ENCODE assay signal across 8 mouse cellular contexts in genomic region chr2:144599831-144600687, GRCm38 (mm10). TPM values are rescaled to one million over a fixed set of nuclear protein-coding genes. Genes with fewer than 3 reads are reported as not detected.
A peak's percentile ranks its signal among the peaks of the same experiment; 100 is the strongest.
DNase-seq lines count a peak whose midpoint lies in the region; ATAC-seq and TF ChIP-seq lines count a peak whose summit lies in the region.

Gene Dtd1 (plus strand): TSS chr2:144599897.

- H3K36me3 ChIP-seq in C2C12 (ENCODE audit: control insufficient read depth, insufficient read depth): peaks cover 8% of the 10 kb centered on the region
- H3K36me3 ChIP-seq in erythroblast, embryonic 14.5 days (ENCODE audit: control insufficient read depth): no peaks in the 10 kb centered on the region; the same call in 1 of the 2 replicates
- H3K36me3 ChIP-seq in heart, embryonic 11.5 days (ENCODE audit: control insufficient read depth, insufficient read depth, low read length): no peaks in the 10 kb centered on the region
- H3K36me3 ChIP-seq in kidney, postnatal 0 days (ENCODE audit: insufficient read depth, low read length): no peaks in the 10 kb centered on the region
- no peaks in the 10 kb centered on the region; the same call in 1 of the 2 replicates for H3K36me3 ChIP-seq in liver, embryonic 11.5 days (ENCODE audit: control insufficient read depth, insufficient read depth, low read length)
- H3K36me3 ChIP-seq in stomach, embryonic 14.5 days (ENCODE audit: control insufficient read depth, insufficient read depth, low read length): no peaks in the 10 kb centered on the region; the same call in 1 of the 2 replicates

- peak; percentile 82 for TF ChIP-seq CTCF in C2C12 (IDR thresholded peaks at IDR 0.05; ENCODE audit: control insufficient read depth, insufficient read depth, insufficient read length)
- peak; percentile 84 for TF ChIP-seq CTCF in brain, embryonic 14.5 days (IDR thresholded peaks at IDR 0.05; ENCODE audit: borderline replicate concordance, extremely low read depth, insufficient read depth, insufficient read length)
- peak; percentile 85 for TF ChIP-seq CTCF in kidney, postnatal 0 days (IDR thresholded peaks at IDR 0.05; ENCODE audit: low read depth)

- peak; percentile 63; the same call in 1 of the 2 replicates for TF ChIP-seq POLR2A in brain, embryonic 14.5 days (IDR thresholded peaks at IDR 0.05; ENCODE audit: borderline replicate concordance, extremely low read depth, insufficient read depth, insufficient read length, poor library complexity, severe bottlenecking)

- DNase-seq in brain, embryonic 14.5 days (ENCODE audit: low read depth): peak; percentile 92
- DNase-seq in kidney, postnatal 0 days (ENCODE audit: low spot score): peak; percentile 92
- peak; percentile 83 for DNase-seq in liver, embryonic 11.5 days (ENCODE audit: low spot score)
- peak; percentile 91 for DNase-seq in naive thymus-derived CD4-positive, alpha-beta T cell, adult 2 months (ENCODE audit: low read depth)

- H3K27me3 ChIP-seq in C2C12 (ENCODE audit: control insufficient read depth, insufficient read depth, insufficient read length): no peaks in the 10 kb centered on the region
- no peaks in the 10 kb centered on the region for H3K27me3 ChIP-seq in erythroblast, embryonic 14.5 days (ENCODE audit: control insufficient read depth)
- H3K27me3 ChIP-seq in heart, embryonic 11.5 days (ENCODE audit: control insufficient read depth, insufficient read depth, low read length): no peaks in the 10 kb centered on the region
- H3K27me3 ChIP-seq in kidney, postnatal 0 days (ENCODE audit: insufficient read depth, low read length): no peaks in the 10 kb centered on the region
- H3K27me3 ChIP-seq in liver, embryonic 11.5 days (replicated peaks; ENCODE audit: control insufficient read depth, insufficient read depth, low read length): no peaks in the 10 kb centered on the region
- no peaks in the 10 kb centered on the region for H3K27me3 ChIP-seq in stomach, embryonic 14.5 days (ENCODE audit: control insufficient read depth, insufficient read depth, low read length)

- H3K4me2 ChIP-seq in heart, embryonic 11.5 days: peak within 1 kb of the TSS; percentile 82
- peak within 1 kb of the TSS; percentile 61 for H3K4me2 ChIP-seq in kidney, postnatal 0 days (ENCODE audit: low read length)
- peak within 1 kb of the TSS; percentile 79 for H3K4me2 ChIP-seq in liver, embryonic 11.5 days
- H3K4me2 ChIP-seq in stomach, embryonic 14.5 days (replicated peaks; ENCODE audit: low read depth, low read length): peak within 1 kb of the TSS; percentile 77

- peak within 1 kb of the TSS; percentile 95 for H3K9ac ChIP-seq in heart, embryonic 11.5 days (ENCODE audit: low read depth, low read length)
- H3K9ac ChIP-seq in kidney, postnatal 0 days (ENCODE audit: low read depth, low read length): peak within 1 kb of the TSS; percentile 64
- H3K9ac ChIP-seq in liver, embryonic 11.5 days (ENCODE audit: low read depth, low read length): peak within 1 kb of the TSS; percentile 90
- peak within 1 kb of the TSS; percentile 67 for H3K9ac ChIP-seq in stomach, embryonic 14.5 days (replicated peaks; ENCODE audit: low read depth, low read length)

- H3K79me2 ChIP-seq in C2C12 (ENCODE audit: control insufficient read depth, insufficient read depth): no peaks in the 10 kb centered on the region

- peaks cover 16% of the 10 kb centered on the region for H3K4me1 ChIP-seq in erythroblast, embryonic 14.5 days (ENCODE audit: control insufficient read depth)
- peaks cover 3% of the 10 kb centered on the region; the same call in 1 of the 2 replicates for H3K4me1 ChIP-seq in heart, embryonic 11.5 days (ENCODE audit: control insufficient read depth, insufficient read depth, low read length)
- peaks cover 3% of the 10 kb centered on the region; the same call in 1 of the 2 replicates for H3K4me1 ChIP-seq in kidney, postnatal 0 days (replicated peaks; ENCODE audit: insufficient read depth, low read length)
- H3K4me1 ChIP-seq in liver, embryonic 11.5 days (replicated peaks; ENCODE audit: control insufficient read depth, insufficient read depth, low read length): peaks cover 5% of the 10 kb centered on the region
- H3K4me1 ChIP-seq in stomach, embryonic 14.5 days (ENCODE audit: control insufficient read depth, insufficient read depth, low read length): no peaks in the 10 kb centered on the region; the same call in 1 of the 2 replicates

- H3K27ac ChIP-seq in heart, embryonic 11.5 days (ENCODE audit: low read depth, low read length): peak within 1 kb of the TSS; percentile 29; the same call in 1 of the 2 replicates
- H3K27ac ChIP-seq in kidney, postnatal 0 days: no peak within 1 kb of the TSS
- peak within 1 kb of the TSS; percentile 34; the same call in 1 of the 2 replicates for H3K27ac ChIP-seq in liver, embryonic 11.5 days (ENCODE audit: low read depth, low read length)
- no peak within 1 kb of the TSS; the same call in 1 of the 2 replicates for H3K27ac ChIP-seq in stomach, embryonic 14.5 days (ENCODE audit: low read length)

- ATAC-seq in heart, embryonic 11.5 days (replicated peaks; ENCODE audit: insufficient number of reproducible peaks, low FRiP score, low TSS enrichment): peak; percentile 92
- ATAC-seq in kidney, postnatal 0 days (replicated peaks; ENCODE audit: low FRiP score, low read depth): peak; percentile 97
- peak; percentile 95 for ATAC-seq in liver, embryonic 11.5 days (replicated peaks; ENCODE audit: low FRiP score)
- ATAC-seq in stomach, embryonic 14.5 days (ENCODE audit: insufficient number of reproducible peaks, insufficient read depth, low FRiP score, low read depth): peak; percentile 93

- H3ac ChIP-seq in C2C12 (ENCODE audit: control insufficient read depth, insufficient read length, low read depth): peak within 1 kb of the TSS; percentile 59

- H3K4me3 ChIP-seq in C2C12 (ENCODE audit: insufficient read depth, poor library complexity, severe bottlenecking): peak within 1 kb of the TSS; percentile 59
- peak within 1 kb of the TSS; percentile 75 for H3K4me3 ChIP-seq in erythroblast, embryonic 14.5 days (replicated peaks)
- H3K4me3 ChIP-seq in heart, embryonic 11.5 days (ENCODE audit: low read depth, low read length): peak within 1 kb of the TSS; percentile 69
- peak within 1 kb of the TSS; percentile 50 for H3K4me3 ChIP-seq in kidney, postnatal 0 days (replicated peaks; ENCODE audit: low read depth, low read length)
- H3K4me3 ChIP-seq in liver, embryonic 11.5 days (ENCODE audit: low read depth, low read length): peak within 1 kb of the TSS; percentile 74
- H3K4me3 ChIP-seq in stomach, embryonic 14.5 days (ENCODE audit: low read depth, low read length): peak within 1 kb of the TSS; percentile 59

- no peaks in the 10 kb centered on the region for H3K79me3 ChIP-seq in C2C12 (ENCODE audit: low read depth)

- H3K9me3 ChIP-seq in erythroblast, embryonic 14.5 days (ENCODE audit: control insufficient read depth, low read length): no peaks in the 10 kb centered on the region
- no peaks in the 10 kb centered on the region for H3K9me3 ChIP-seq in heart, embryonic 11.5 days (replicated peaks; ENCODE audit: control insufficient read depth, low read length)
- no peaks in the 10 kb centered on the region for H3K9me3 ChIP-seq in kidney, postnatal 0 days (replicated peaks; ENCODE audit: low read length)
- H3K9me3 ChIP-seq in liver, embryonic 11.5 days (ENCODE audit: control insufficient read depth, low read length): no peaks in the 10 kb centered on the region
- H3K9me3 ChIP-seq in stomach, embryonic 14.5 days (ENCODE audit: control insufficient read depth, low read depth, low read length): no peaks in the 10 kb centered on the region

- 2% methylated on average over 50 of the region's 50 CpGs for WGBS in heart, embryonic 11.5 days (ENCODE audit: insufficient replicate concordance)
- 2% methylated on average over 50 of the region's 50 CpGs for WGBS in kidney, postnatal 0 days
- 2% methylated on average over 50 of the region's 50 CpGs for WGBS in liver, embryonic 11.5 days
- WGBS in stomach, embryonic 14.5 days: 1% methylated on average over 50 of the region's 50 CpGs

TF ChIP-seq in C2C12, 6 proteins besides CTCF, POLR2A, EP300 and RAD21:
- TF ChIP-seq MYOD1 (IDR thresholded peaks at IDR 0.05; ENCODE audit: control insufficient read depth, insufficient read length, low read depth) (no peak), USF1 (IDR thresholded peaks at IDR 0.05; ENCODE audit: low read depth) (no peak), FOSL1 (IDR thresholded peaks at IDR 0.05; ENCODE audit: insufficient read depth, low read length, poor library complexity, severe bottlenecking) (no peak), MYOG (IDR thresholded peaks at IDR 0.05; ENCODE audit: control insufficient read depth, extremely low read depth, insufficient read length) (no peak), MAX (IDR thresholded peaks at IDR 0.05) (no peak)

RNA-seq across cellular contexts. Expression of gene Dtd1, which starts in this region (rescaled TPM):
- 7.1 TPM for polyA plus RNA-seq in C2C12 (2012; fragmentation: generic; extraction: Trizol)
- polyA plus RNA-seq in brain, embryonic 14.5 days (2012; rRNA removed): 39.0 and 49.0 TPM in 2 replicates
- 0.42 and 0.55 TPM in 2 replicates for polyA plus RNA-seq in erythroblast, embryonic 14.5 days (2012)
- polyA plus RNA-seq in heart, embryonic 11.5 days (2014; fragmentation: Nextera tagmentation; extraction: Ambion mirVana): 26.7 and 30.7 TPM in 2 replicates
- polyA plus RNA-seq in kidney, postnatal 0 days (2015; fragmentation: Nextera tagmentation; extraction: Ambion mirVana): 55.3 and 59.9 TPM in 2 replicates
- polyA plus RNA-seq in liver, embryonic 11.5 days (2014; fragmentation: Nextera tagmentation; extraction: Ambion mirVana): 65.2 and 65.9 TPM in 2 replicates
- 36.9 and 39.6 TPM in 2 replicates for polyA plus RNA-seq in stomach, embryonic 14.5 days (2014; fragmentation: Nextera tagmentation; extraction: Ambion mirVana)

Comparison
In these comparisons a context has a peak if more than half of its experiments do, and no peak if none do; other contexts are left out.
1. H3K27ac ChIP-seq: peak in heart, embryonic 11.5 days (single experiment) and liver, embryonic 11.5 days (single experiment); none in kidney, postnatal 0 days (single experiment) and stomach, embryonic 14.5 days (single experiment).
2. Peak in every context shown above with its lines, with median percentiles within 50 percentile points of each other: H3K4me3 ChIP-seq, CTCF ChIP-seq, DNase-seq, ATAC-seq, H3K4me2 ChIP-seq and H3K9ac ChIP-seq.